Mouse (Mus musculus): ENCODE results near the gene Scn9a.

- TF ChIP-seq CTCF (IDR thresholded peaks at IDR 0.05; ENCODE audit: borderline replicate concordance, insufficient read depth, low read length), result no peak
- TF ChIP-seq POLR2A (IDR thresholded peaks at IDR 0.05; ENCODE audit: low read depth, low read length), result no peak
Measured at GRCm38 (mm10) chr2:66611091-66611490, 23.7 kb downstream of the Scn9a start.
